Mouse (Mus musculus) liver, adult 2 months (tissue): ENCODE data around the gene 9130213A22Rik. TPM values are rescaled to one million over a fixed set of nuclear protein-coding genes. Genes with fewer than 3 reads are reported as not detected.

Experiments used
- DNase-seq: peaks from one replicate; pipeline ENCODE4 v3.0.0-alpha.2; 2011; ENCODE audit warnings: low read depth, low spot score; ENCODE audit errors: extremely low read depth
- H3K27ac ChIP-seq: fragments of 200-500 bp; replicated peaks from 2 replicates; pipeline ENCODE4 v1.5.1; 2012; ENCODE audit warnings: low read depth, mild to moderate bottlenecking, control low read depth, inconsistent platforms, low read length; ENCODE audit not compliant: insufficient read depth
- H3K27me3 ChIP-seq: fragments of 200-500 bp; 2 replicates; pipeline ENCODE4 v1.6.1; 2012; ENCODE audit warnings: mild to moderate bottlenecking, moderate library complexity, low read length, inconsistent platforms; ENCODE audit not compliant: control insufficient read depth, insufficient read depth
- H3K36me3 ChIP-seq: fragments of 200-500 bp; 2 replicates; pipeline ENCODE4 v1.6.1; 2012; ENCODE audit warnings: low read length, inconsistent platforms; ENCODE audit not compliant: control insufficient read depth, insufficient read depth
- H3K4me1 ChIP-seq: fragments of 200-500 bp; 2 replicates; pipeline ENCODE4 v1.6.1; 2011; ENCODE audit warnings: low read length; ENCODE audit not compliant: control insufficient read depth, insufficient read depth
- H3K4me3 ChIP-seq: fragments of 200-500 bp; 2 replicates; pipeline ENCODE4 v1.5.1; 2011; ENCODE audit warnings: low read depth, mild to moderate bottlenecking, control low read depth, low read length, moderate library complexity; ENCODE audit not compliant: insufficient read depth
- H3K79me2 ChIP-seq: fragments of 200-500 bp; 2 replicates; pipeline ENCODE4 v1.6.1; 2012; ENCODE audit warnings: inconsistent platforms, mild to moderate bottlenecking, low read length, moderate library complexity; ENCODE audit not compliant: control insufficient read depth, insufficient read depth
- H3K9ac ChIP-seq: fragments of 200-500 bp; 2 replicates; pipeline ENCODE4 v1.6.1; 2012; ENCODE audit warnings: low read depth, mild to moderate bottlenecking, control low read depth, inconsistent platforms, low read length
- CTCF ChIP-seq: fragments of 200-500 bp; IDR thresholded peaks from 2 replicates; pipeline ENCODE4 v1.5.1; 2011; ENCODE audit warnings: low read depth, low read length, control low read depth
- POLR2A ChIP-seq: fragments of 200-500 bp; IDR thresholded peaks from 2 replicates; pipeline ENCODE4 v1.6.1; 2011; ENCODE audit warnings: low read length, control low read depth; ENCODE audit not compliant: insufficient read depth; ENCODE audit errors: extremely low read depth
- WGBS: fragments of 180-500 bp; shearing (Covaris S2); methylation state at CpG from one replicate; pipeline ENCODE4 v1.1.7; 2018; 5-methylcytosine and 5-hydroxymethylcytosine counted together
- polyA plus RNA-seq: library from polyadenylated mRNA; depleted of rRNA; stranded (reverse); fragments of >200 nt; gene quantifications from 2 replicates; pipeline ENCODE4 v1.2.3, GENCODE M21; 2012
- total RNA-seq: library from RNA; depleted of rRNA; stranded (reverse); fragments of >200 nt; gene quantifications from 2 replicates; pipeline ENCODE4 v1.2.3, GENCODE M21; 2014

The 9130213A22Rik gene
- total and polyA plus RNA-seq, 2 experiments, result 0.05 TPM; not detected in 1

GRCm38 (mm10) chr11:69123056-69123692 is 785 bp upstream of the 9130213A22Rik start:
- Histone ChIP-seq H3K4me1 (peaks cover 11% of the 10 kb centered on the region; the same call in 1 of the 2 replicates), H3K9ac (peak overlapping the region; percentile 75), H3K79me2 (no peaks in the 10 kb centered on the region), H3K4me3 (peak overlapping the region; percentile 60), H3K27ac (peak overlapping the region; percentile 53; the same call in 1 of the 2 replicates), H3K27me3 (no peaks in the 10 kb centered on the region), H3K36me3 (no peaks in the 10 kb centered on the region)
- peak; percentile 73 for DNase-seq
- WGBS, result under 1% methylated on average over 29 of the region's 29 CpGs
- TF ChIP-seq CTCF, result no peak
- no peak for TF ChIP-seq POLR2A

GRCm38 (mm10) chr11:69121741-69122335 is 551 bp downstream of the 9130213A22Rik start:
- Histone ChIP-seq H3K4me3 (peak overlapping the region; percentile 60), H3K36me3 (no peaks in the 10 kb centered on the region), H3K27me3 (no peaks in the 10 kb centered on the region), H3K4me1 (peaks cover 15% of the 10 kb centered on the region; the same call in 1 of the 2 replicates), H3K9ac (peak overlapping the region; percentile 75), H3K79me2 (no peaks in the 10 kb centered on the region), H3K27ac (no peak overlapping the region)
- TF ChIP-seq POLR2A (no peak), CTCF (no peak)
- 1% methylated on average over 31 of the region's 32 CpGs for WGBS
- DNase-seq, result peak; percentile 6

- WGBS, result 7% methylated on average over 33 of the region's 33 CpGs
- Histone ChIP-seq H3K27me3 (no peaks in the 10 kb centered on the region), H3K27ac (no peak overlapping the region), H3K4me1 (peaks cover 13% of the 10 kb centered on the region; the same call in 1 of the 2 replicates), H3K4me3 (peak overlapping the region; percentile 60), H3K36me3 (no peaks in the 10 kb centered on the region), H3K9ac (peak overlapping the region; percentile 75), H3K79me2 (no peaks in the 10 kb centered on the region)
- DNase-seq, result no peak
- TF ChIP-seq CTCF (no peak), POLR2A (no peak)
These were observed 1.2 kb downstream of the 9130213A22Rik start for GRCm38 (mm10) chr11:69121001-69121740.

- no peaks in the 10 kb centered on the region for H3K36me3 ChIP-seq
- H3K27me3 ChIP-seq, result no peaks in the 10 kb centered on the region
- 21% methylated on average over 27 of the region's 27 CpGs for WGBS
- peaks cover 7% of the 10 kb centered on the region; the same call in 1 of the 2 replicates for H3K4me1 ChIP-seq
- no peak for DNase-seq
- H3K9ac ChIP-seq, result peak within 1 kb of the TSS; percentile 75
- H3K79me2 ChIP-seq, result no peaks in the 10 kb centered on the region
- H3K27ac ChIP-seq, result no peak within 1 kb of the TSS
- peak within 1 kb of the TSS; percentile 60; the same call in 1 of the 2 replicates for H3K4me3 ChIP-seq
- no peak for TF ChIP-seq POLR2A
- no peak for TF ChIP-seq CTCF
These were observed 2.0 kb downstream of the 9130213A22Rik start, which contains the start of gene Hes7 for GRCm38 (mm10) chr11:69120221-69121000. Gene Hes7, plus strand, starts transcription at chr11:69120404.

- H3K9ac ChIP-seq, result no peak overlapping the region
- no peak for DNase-seq
- H3K79me2 ChIP-seq, result no peaks in the 10 kb centered on the region
- H3K27me3 ChIP-seq, result no peaks in the 10 kb centered on the region
- H3K27ac ChIP-seq, result no peak overlapping the region
- peaks cover 11% of the 10 kb centered on the region for H3K4me1 ChIP-seq
- TF ChIP-seq CTCF (no peak), POLR2A (no peak)
- no peaks in the 10 kb centered on the region for H3K36me3 ChIP-seq
- H3K4me3 ChIP-seq, result no peak overlapping the region
- WGBS, result 83% methylated on average over 14 of the region's 14 CpGs
These were observed 2.8 kb downstream of the 9130213A22Rik start for GRCm38 (mm10) chr11:69119446-69120155.
